Mouse (Mus musculus): ENCODE results near the gene Odf3. TPM values are rescaled to one million over a fixed set of nuclear protein-coding genes. Genes with fewer than 3 reads are reported as not detected.
"Not testable (repeated sequence)": the region's sequence is repeated elsewhere in the genome, so short reads cannot be mapped to it uniquely, and the experiment has no call there.

Gene Odf3
- total and polyA plus RNA-seq, 2 experiments from 2014 or later = 0.22 TPM; not detected in 1

DNA sequence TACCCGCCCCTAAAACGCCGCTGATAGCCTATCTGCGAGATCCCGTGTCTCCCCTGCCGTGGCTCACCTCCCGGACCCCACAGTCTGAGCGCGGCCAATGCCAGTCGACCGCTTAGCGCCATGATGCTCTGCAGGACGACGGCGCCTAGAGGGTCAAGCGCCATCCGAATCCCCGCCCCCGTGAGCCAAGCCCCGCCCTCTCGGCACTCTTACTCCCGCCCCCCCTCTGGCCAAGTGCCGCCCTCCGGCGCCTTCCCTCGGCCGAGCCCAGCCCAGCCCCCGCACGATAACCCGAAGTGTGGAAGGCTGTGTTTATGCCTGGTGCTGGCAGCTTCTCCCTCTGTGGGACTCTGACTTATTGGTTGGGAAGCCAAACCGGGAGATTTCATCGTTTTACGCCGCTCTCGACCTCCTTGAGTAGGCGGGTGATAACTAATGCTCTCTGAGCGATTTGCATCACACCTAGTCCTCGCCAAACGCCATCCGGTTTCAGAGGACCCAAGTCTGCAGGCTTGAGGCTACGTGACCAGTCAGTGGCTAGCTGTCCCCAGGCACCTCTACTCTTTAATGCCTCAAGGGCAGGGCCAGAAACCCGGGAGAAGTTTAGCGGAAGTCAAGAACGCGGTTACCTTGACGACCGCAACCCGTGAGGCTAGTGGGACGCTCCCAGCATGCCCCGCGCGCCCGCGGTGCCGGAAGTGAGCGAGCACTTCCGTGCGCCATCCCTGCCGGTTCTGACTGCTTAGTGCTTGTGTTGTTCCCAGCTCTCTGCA lies 34.3 kb downstream of the Odf3 start, which contains the start of the genes Psmd13 and Sirt3:
Gene Psmd13, plus strand, starts transcription at position 273 of the 773 bp plus-strand sequence.
Gene Sirt3, minus strand, starts transcription at position 614 of the 773 bp plus-strand sequence.
- H3K9me3 ChIP-seq (ENCODE audit: low read length) = no peaks in the 10 kb centered on the region
- DNase-seq (ENCODE audit: low spot score) (peak; percentile 97), ATAC-seq (ENCODE audit: low FRiP score) (peak; percentile 96)
- H3K4me3 ChIP-seq (ENCODE audit: low read depth, low read length) = peak within 1 kb of the TSS; percentile 81
- 0 out of 2 replicates have a peak, but pooled peaks cover 4% of the 10 kb centered on the region for H3K4me1 ChIP-seq (ENCODE audit: insufficient read depth, low read length)
- no peaks in the 10 kb centered on the region for H3K27me3 ChIP-seq (ENCODE audit: insufficient read depth, low read length)
- H3K4me2 ChIP-seq (ENCODE audit: low read depth, low read length, poor library complexity, severe bottlenecking) = peak within 1 kb of the TSS; percentile 74
- peak within 1 kb of the TSS; percentile 89 for H3K27ac ChIP-seq (ENCODE audit: low read depth, low read length)
- under 1% methylated on average over 55 of the region's 59 CpGs for WGBS
- peak; percentile 8; the same call in 1 of the 2 replicates for TF ChIP-seq CTCF (IDR thresholded peaks at IDR 0.05)
- H3K36me3 ChIP-seq (ENCODE audit: insufficient read depth, low read length) = peaks cover 13% of the 10 kb centered on the region
- H3K9ac ChIP-seq (replicated peaks; ENCODE audit: low read length, poor library complexity, severe bottlenecking) = peak within 1 kb of the TSS; percentile 94

DNA sequence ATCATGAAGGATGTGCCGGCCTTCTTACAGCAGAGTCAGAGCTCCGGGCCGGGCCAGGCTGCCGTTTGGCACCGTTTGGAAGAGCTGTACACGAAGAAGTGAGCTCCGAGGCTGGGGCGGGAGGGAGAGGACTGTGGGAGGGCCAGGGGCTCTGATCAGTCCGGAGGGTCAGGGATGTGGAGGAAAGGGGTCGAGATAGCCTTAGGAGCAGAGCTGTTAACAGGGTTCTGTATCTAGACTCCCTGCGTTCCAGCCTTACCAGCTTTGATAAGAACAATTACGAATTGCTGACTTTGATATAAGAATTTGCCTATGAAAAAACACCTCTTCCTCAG lies 34.8 kb downstream of the Odf3 start:
- under 1% methylated on average over 12 of the region's 12 CpGs for WGBS

DNA sequence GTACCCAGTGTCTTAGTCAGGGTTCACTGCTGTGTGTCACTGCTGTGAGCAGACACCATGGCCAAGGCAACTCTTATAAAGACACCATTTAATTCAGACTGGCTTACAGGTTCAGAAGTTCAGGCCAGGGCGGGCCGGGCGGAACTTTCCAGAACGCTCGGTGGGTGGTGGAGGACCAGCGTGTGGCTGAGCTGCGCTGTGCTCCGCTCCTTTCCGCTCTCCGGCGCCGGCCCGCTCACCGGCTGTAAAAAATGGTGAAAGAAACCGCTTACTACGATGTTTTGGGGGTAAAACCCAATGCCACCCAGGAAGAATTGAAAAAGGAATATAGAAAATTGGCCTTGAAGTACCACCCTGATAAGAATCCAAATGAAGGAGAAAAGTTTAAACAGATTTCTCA lies 43.0 kb downstream of the Odf3 start:
- H3K36me3 ChIP-seq (ENCODE audit: insufficient read depth, low read length) = peaks cover 53% of the 10 kb centered on the region
- H3K4me3 ChIP-seq (ENCODE audit: low read depth, low read length); H3K4me1 ChIP-seq (ENCODE audit: insufficient read depth, low read length); H3K9ac ChIP-seq (replicated peaks; ENCODE audit: low read length, poor library complexity, severe bottlenecking); H3K27ac ChIP-seq (ENCODE audit: low read depth, low read length); H3K27me3 ChIP-seq (ENCODE audit: insufficient read depth, low read length); H3K4me2 ChIP-seq (ENCODE audit: low read depth, low read length, poor library complexity, severe bottlenecking); ATAC-seq (ENCODE audit: low FRiP score); H3K9me3 ChIP-seq (ENCODE audit: low read length); DNase-seq (ENCODE audit: low spot score): not testable (repeated sequence)
- WGBS = 95% methylated on average over 16 of the region's 16 CpGs

More for the DNA sequence above, 34.8 kb downstream of the Odf3 start:
- H3K4me1 ChIP-seq (ENCODE audit: insufficient read depth, low read length) = 0 out of 2 replicates have a peak, but pooled peaks cover 4% of the 10 kb centered on the region
- no peaks in the 10 kb centered on the region for H3K27me3 ChIP-seq (ENCODE audit: insufficient read depth, low read length)
- peaks cover 14% of the 10 kb centered on the region for H3K36me3 ChIP-seq (ENCODE audit: insufficient read depth, low read length)
- peak; percentile 47; the same call in 1 of the 2 replicates for ATAC-seq (ENCODE audit: low FRiP score)
- H3K4me3 ChIP-seq (ENCODE audit: low read depth, low read length) = peak overlapping the region; percentile 81
- peak overlapping the region; percentile 94 for H3K9ac ChIP-seq (replicated peaks; ENCODE audit: low read length, poor library complexity, severe bottlenecking)
- TF ChIP-seq CTCF (IDR thresholded peaks at IDR 0.05) = no peak
- no peak for DNase-seq (ENCODE audit: low spot score)
- peak overlapping the region; percentile 74 for H3K4me2 ChIP-seq (ENCODE audit: low read depth, low read length, poor library complexity, severe bottlenecking)
- peak overlapping the region; percentile 89 for H3K27ac ChIP-seq (ENCODE audit: low read depth, low read length)
- H3K9me3 ChIP-seq (ENCODE audit: low read length) = no peaks in the 10 kb centered on the region

GRCm38 (mm10) chr7:140894031-140894430 lies 46.4 kb downstream of the Odf3 start:
- Histone ChIP-seq H3K27me3 (ENCODE audit: insufficient read depth, low read length) (no peaks in the 10 kb centered on the region), H3K4me2 (ENCODE audit: low read depth, low read length, poor library complexity, severe bottlenecking) (no peak overlapping the region), H3K9ac (replicated peaks; ENCODE audit: low read length, poor library complexity, severe bottlenecking) (no peak overlapping the region), H3K9me3 (ENCODE audit: low read length) (no peaks in the 10 kb centered on the region), H3K4me1 (ENCODE audit: insufficient read depth, low read length) (no peaks in the 10 kb centered on the region), H3K4me3 (ENCODE audit: low read depth, low read length) (no peak overlapping the region), H3K36me3 (ENCODE audit: insufficient read depth, low read length) (peaks cover 53% of the 10 kb centered on the region), H3K27ac (ENCODE audit: low read depth, low read length) (no peak overlapping the region)
- ATAC-seq (ENCODE audit: low FRiP score) (no peak), DNase-seq (ENCODE audit: low spot score) (no peak)
- TF ChIP-seq CTCF (IDR thresholded peaks at IDR 0.05) = no peak
- 84% methylated on average over 7 of the region's 7 CpGs for WGBS

DNA sequence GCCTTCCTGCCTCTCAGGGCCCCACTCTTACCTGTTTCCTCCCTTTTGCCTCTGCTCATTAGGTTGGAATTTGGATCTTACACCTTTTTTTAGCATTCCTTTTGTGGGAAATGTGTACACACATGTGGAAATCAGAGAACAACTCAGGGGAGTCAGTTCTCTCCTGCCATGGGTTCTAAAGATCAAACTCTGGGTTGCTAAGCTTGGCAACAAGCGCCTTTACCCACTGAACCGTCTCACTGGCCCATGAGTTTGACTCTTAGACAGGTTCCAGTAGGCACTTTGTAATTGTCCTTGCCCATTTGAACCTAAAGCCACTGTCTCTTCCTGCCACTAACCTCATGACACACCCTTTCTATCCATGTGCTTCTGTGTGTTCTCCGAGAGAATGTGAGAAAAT lies 47.0 kb downstream of the Odf3 start:
- no peaks in the 10 kb centered on the region for H3K9me3 ChIP-seq (ENCODE audit: low read length)
- no peaks in the 10 kb centered on the region for H3K27me3 ChIP-seq (ENCODE audit: insufficient read depth, low read length)
- H3K27ac ChIP-seq (ENCODE audit: low read depth, low read length) = no peak overlapping the region
- WGBS = 92% methylated on average over 3 of the region's 3 CpGs
- no peak for ATAC-seq (ENCODE audit: low FRiP score)
- H3K36me3 ChIP-seq (ENCODE audit: insufficient read depth, low read length) = peaks cover 54% of the 10 kb centered on the region
- H3K4me2 ChIP-seq (ENCODE audit: low read depth, low read length, poor library complexity, severe bottlenecking) = no peak overlapping the region
- DNase-seq (ENCODE audit: low spot score) = no peak
- no peak overlapping the region for H3K4me3 ChIP-seq (ENCODE audit: low read depth, low read length)
- H3K9ac ChIP-seq (replicated peaks; ENCODE audit: low read length, poor library complexity, severe bottlenecking) = no peak overlapping the region
- no peak for TF ChIP-seq CTCF (IDR thresholded peaks at IDR 0.05)
- no peaks in the 10 kb centered on the region for H3K4me1 ChIP-seq (ENCODE audit: insufficient read depth, low read length)

- Histone ChIP-seq H3K36me3 (ENCODE audit: insufficient read depth, low read length) (peaks cover 40% of the 10 kb centered on the region), H3K4me1 (ENCODE audit: insufficient read depth, low read length) (no peaks in the 10 kb centered on the region), H3K4me3 (ENCODE audit: low read depth, low read length) (no peak overlapping the region), H3K9me3 (ENCODE audit: low read length) (no peaks in the 10 kb centered on the region), H3K4me2 (ENCODE audit: low read depth, low read length, poor library complexity, severe bottlenecking) (no peak overlapping the region), H3K27me3 (ENCODE audit: insufficient read depth, low read length) (no peaks in the 10 kb centered on the region), H3K27ac (ENCODE audit: low read depth, low read length) (no peak overlapping the region), H3K9ac (replicated peaks; ENCODE audit: low read length, poor library complexity, severe bottlenecking) (no peak overlapping the region)
- no peak for TF ChIP-seq CTCF (IDR thresholded peaks at IDR 0.05)
- 90% methylated on average over 7 of the region's 7 CpGs for WGBS
- DNase-seq (ENCODE audit: low spot score) (no peak), ATAC-seq (ENCODE audit: low FRiP score) (no peak)
Observed at GRCm38 (mm10) chr7:140897863-140898262, 50.3 kb downstream of the Odf3 start.
